Mouse (Mus musculus): ENCODE results near the gene Notch4.
"Not testable (repeated sequence)": the region's sequence is repeated elsewhere in the genome, so short reads cannot be mapped to it uniquely, and the experiment has no call there.

Gene Notch4

DNA sequence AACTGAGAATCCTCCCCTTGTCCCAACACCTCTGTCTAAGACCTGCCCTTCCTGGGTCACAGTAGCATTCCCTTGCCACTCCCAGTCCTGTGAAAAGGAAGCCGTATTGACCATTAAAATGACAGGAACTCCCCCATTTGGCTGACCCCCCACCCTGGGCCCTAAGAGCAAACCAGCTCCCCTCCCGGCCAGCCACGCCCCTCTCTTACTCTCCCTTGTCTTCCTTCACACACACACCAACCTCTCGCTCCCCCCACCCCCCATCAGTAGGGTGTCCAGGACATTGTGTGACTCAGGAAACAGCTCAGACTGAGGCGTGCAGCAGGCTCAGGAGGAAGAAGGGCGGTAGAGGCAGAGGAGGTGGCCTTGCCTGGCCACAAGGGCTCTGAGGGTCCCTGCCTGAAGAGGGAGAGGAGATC lies at the start of gene Notch4:
TSS of gene Notch4 (plus strand) at position 266 of the 419 bp plus-strand sequence.
- in situ Hi-C loops (cut with MboI, MseI): no loop called here

DNA sequence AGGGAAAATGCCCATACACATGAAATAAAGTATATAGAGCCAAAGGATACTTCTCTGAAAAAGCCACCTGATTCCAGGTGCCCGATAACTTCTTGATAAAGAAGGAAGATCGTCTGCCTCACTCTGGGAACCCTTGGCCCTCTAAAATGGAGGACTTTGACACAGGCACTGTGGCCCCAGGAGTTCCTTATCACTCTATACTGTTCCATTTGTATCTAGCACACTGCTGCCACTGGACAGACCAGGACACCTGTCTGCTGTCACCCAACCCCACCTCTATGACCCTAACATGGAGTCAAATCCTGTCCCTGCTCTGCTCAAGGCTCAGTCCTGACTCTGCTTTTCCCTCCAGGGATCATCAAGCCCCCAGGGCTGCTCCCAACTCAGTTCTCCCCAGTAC lies 47.6 kb upstream of the Notch4 start:
- in situ Hi-C loops (cut with MboI, MseI): no loop called here

DNA sequence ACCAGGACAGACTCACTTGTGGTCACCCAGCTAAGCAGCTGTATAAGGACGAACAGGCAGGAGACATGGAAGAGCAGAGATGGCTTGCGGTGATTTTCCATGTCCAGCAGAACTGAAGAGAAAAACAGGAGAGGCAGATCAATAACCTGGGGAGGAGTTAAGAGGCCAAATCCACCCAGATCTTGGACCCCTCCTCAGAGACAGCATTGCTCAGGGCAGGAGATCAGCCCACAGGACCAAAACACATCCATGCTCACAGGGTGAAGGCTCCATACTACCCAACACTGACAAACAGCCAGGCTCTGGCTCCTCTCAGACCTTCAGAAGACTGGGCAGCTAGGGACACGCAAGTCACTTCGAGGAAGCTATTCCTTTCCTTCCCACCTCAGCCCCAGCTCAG lies 46.8 kb upstream of the Notch4 start, which contains the start of gene Btnl6:
TSS of gene Btnl6 (minus strand) at position 101 of the 400 bp plus-strand sequence.
- in situ Hi-C loops (cut with MboI, MseI): no loop called here

DNA sequence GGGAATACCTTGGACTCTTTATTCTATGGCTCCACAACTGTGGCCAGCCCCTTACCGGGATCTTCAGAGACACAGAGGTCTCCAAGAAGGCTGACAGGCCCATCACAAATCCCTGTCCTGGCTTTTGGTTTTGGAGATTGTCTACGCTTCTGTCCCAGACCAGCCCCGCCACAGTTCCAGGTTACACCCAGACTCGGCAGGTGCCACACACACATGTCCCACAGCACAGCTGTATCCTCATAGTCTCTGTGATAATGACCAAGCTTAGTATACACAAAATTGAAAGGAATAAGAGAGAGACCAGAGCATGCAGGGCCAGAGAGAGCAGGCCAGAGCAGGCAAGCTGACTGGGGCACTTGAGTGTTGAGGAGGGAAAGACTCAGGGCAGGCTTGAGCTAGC lies 46.3 kb upstream of the Notch4 start:
- in situ Hi-C loops (cut with MboI, MseI): no loop called here

DNA sequence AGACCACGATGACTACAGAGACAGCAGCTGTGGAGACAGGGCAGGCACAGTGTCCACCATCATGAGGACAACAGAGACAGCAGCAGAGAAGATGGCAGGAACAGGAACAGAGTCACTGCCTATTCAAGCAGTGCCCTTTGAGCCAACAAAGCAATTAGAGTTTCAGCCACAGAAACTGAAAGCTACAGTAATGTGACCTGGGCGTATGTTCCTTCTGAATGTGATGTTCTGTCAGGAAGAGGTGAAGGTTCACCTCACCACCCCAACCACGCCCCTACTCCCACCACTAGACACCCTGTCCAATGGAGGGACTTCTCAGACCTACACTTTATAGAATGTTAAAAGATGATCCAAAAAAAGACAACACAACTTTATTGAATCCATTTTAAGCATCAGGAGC lies 45.5 kb upstream of the Notch4 start:
- in situ Hi-C loops (cut with MboI, MseI): not testable (repeated sequence)

DNA sequence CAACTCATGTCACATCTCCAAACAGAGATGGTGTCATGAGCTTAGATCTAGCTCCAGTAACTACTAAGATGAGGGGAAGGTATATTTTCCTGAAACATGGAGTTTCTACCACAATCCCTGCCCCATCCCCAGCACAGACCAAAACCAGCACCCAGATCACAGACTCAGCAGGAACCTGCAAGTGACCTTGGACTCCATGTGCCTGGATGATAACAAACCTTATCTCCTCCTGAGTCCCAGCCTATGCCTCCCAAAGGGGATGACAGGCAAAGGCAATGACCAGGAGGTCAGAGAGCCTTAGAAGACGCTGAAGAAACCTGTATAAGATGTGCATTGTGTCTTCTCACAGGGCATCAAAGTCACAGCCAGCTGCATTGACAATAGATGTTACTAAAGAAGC lies 45.1 kb upstream of the Notch4 start:
- in situ Hi-C loops (cut with MboI, MseI): no loop called here

DNA sequence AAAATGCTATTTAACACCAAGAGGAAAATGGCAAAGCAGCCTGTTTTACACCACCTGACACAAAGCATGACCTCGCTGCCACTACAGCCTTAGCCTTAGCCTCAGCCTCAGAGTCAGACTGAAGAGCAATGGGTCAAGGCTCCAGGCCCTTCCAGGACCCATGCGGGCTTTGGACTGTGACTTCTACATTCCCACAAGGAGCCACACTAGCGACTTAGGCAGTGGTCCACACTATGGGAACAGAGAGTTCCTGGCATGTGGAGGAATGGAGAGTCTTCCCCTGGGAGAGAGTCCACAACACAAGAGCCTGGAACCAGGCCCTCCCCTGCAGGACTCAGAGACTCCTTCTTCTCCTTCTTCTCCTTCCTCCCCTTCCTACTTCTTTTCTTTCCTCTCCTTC lies 31.4 kb upstream of the Notch4 start:
- in situ Hi-C loops (cut with MboI, MseI): no loop called here

DNA sequence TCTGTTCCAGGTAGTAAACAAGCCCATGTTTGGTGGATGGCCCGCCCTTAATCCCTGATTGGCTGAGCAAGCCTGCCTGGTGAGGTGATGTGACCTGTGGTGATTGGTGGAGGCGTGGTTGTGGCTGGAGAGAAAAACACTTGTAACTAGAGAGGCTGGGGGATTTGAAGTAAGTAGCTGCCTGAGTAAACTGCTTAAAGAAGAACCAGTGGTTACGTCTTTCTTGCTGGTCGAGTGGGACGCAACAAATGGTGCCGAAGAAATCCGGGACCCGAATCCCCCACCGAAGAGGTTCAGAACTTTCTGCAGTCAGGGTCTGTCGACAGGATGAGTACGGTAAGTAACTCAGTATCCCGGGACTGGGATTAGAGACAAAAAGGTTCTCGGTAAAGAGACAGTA lies 20.5 kb upstream of the Notch4 start:
- in situ Hi-C loops (cut with MboI, MseI): not testable (repeated sequence)

DNA sequence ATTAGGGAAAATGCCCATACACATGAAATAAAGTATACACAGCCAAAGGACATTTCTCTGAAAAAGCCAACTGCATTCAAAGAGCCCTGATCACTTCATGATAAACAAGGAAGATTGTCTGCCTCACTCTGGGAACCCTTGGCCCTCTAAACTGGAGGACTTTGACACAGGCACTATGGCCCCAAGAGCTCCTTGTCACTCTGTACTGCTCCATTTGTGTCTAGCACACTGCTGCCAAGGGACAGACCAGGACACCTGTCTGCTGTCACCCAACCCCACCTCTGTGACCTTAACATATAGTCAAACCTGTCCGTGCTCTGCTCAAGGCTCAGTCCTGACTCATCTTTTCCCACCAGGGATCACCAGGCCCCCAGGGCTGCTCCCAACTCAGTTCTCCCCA lies 17.3 kb upstream of the Notch4 start:
- in situ Hi-C loops (cut with MboI, MseI): no loop called here

DNA sequence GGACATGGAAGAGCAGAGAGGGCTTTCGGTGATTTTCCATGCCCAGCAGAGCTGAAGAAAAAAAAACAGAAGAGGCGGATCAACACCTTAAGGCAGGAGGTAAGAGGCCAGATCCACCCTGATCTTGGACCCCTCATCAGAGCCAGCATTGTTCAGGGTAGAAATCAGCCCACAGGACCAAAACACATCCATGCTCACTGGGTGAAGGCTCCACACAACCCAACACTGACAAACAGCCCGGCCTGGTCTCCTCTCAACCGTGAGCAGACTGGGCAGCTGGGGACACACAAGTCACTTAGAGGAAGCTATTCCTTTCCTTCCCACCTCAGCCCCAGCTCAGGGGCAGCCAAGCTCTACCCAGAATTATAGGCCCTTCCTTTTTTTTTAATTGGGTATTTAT lies 16.5 kb upstream of the Notch4 start:
- in situ Hi-C loops (cut with MboI, MseI): no loop called here

DNA sequence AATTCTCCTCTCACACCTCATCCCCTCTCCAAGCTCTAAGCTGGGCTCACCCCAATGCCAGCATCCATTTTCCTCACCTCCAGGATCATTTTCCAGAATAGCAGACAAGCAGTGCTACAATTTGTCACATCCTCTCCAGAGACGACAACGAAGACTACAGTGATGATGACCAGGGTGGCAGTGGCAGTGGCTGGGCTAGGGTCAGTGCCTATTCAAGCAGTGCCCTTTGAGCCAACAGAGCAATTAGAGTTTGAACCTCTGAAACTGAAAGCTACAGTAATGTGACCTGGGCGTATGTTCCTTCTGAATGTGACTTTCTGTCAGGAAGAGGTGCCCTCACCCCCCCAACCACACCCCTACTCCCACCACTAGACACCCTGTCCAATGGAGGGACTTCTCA lies 14.9 kb upstream of the Notch4 start:
- in situ Hi-C loops (cut with MboI, MseI): no loop called here

DNA sequence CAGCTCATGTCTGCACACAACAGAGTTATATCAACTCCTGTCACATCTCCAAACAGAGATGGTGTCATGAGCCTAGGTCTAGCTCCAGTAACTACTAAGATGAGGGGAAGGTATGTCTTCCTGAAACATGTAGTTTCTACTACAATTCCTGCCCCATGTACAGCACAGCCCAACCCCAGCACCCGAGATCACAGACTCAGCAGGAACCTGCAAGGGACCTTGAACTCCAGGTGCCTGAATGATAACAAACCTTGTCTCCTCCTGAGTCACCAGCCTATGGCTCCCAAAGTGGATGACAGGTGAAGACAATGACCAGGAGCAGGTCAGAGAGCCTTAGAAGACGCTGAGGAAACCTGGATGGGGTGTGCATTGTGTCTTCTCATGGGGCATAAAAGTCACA lies 14.2 kb upstream of the Notch4 start:
- in situ Hi-C loops (cut with MboI, MseI): no loop called here

DNA sequence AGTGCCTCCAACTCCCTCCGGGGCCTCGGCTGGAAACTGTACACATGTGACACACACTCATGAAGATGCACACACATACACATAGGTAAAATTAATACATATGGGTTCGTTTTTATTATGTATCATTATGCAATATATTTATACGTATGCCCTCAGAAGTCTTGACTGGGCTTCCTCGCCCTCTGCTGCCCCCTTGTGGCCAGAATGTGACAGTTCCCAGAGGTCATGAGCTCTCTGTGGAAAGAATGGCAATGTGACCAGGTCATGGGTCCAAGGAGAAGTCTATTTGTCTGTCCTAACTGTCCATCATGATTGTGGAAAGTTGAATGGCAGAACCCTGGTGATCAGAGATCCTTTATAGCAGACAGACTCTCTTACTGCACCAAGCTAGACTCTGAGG lies 8.6 kb upstream of the Notch4 start:
- in situ Hi-C loops (cut with MboI, MseI): no loop called here

DNA sequence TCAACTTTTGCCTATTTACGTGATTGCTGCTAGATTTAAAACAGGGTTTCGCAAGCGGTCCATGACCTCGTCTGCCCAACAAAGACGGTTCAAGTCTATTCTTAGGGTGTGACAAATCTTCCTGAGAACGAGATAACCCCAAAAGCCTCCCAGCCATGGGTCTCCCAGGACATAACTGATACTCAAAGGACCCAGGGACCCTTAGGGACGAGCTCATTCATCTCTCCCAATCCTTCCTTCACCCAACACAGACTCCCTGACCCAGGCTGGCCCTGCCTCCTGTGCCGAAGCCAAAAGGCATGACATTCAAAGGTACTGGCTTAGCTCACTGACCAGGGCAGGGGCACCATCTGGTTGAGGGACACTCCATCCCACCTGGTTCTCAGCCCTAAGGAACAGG lies 7.7 kb upstream of the Notch4 start:
- in situ Hi-C loops (cut with MboI, MseI): no loop called here

DNA sequence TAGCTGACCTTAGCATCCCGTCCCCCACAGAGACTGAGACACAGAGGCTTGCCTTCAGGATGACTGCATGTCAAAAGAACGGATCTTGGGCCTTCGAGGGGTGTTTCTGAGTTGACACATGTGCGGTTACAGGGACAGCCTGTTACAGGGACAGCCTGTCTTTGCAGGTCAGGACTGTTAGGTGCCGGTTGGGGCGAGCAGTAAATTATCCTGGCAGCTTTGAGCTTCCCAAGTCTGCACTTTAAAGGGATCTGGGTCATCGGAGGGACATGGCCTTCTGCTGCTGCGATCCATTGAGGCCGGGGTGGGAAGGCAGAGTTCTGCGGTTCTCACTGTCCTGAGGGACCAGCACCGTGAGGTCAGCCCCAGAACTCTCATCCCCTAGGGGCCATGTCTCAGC lies 6.7 kb upstream of the Notch4 start:
- in situ Hi-C loops (cut with MboI, MseI): no loop called here

DNA sequence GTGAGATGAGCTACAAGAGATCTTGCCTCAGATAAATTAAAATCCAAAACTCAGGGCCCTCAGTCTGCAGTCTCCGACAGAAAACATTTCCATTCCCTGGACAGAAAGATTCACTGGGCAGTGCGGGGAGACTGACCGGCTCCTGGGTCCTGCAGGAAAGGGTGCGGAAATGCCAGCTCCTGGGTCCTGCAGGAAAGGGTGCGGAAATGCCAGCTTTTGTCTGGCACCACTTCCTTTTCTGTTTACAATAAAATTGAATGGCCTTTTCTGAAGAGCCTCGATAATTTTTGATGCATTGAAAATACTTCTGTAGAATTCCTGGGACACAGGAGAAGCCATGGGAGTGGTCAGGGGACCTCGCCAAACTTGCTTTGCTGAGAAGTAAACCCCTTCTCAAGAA lies 5.0 kb upstream of the Notch4 start:
- in situ Hi-C loops (cut with MboI, MseI): no loop called here

DNA sequence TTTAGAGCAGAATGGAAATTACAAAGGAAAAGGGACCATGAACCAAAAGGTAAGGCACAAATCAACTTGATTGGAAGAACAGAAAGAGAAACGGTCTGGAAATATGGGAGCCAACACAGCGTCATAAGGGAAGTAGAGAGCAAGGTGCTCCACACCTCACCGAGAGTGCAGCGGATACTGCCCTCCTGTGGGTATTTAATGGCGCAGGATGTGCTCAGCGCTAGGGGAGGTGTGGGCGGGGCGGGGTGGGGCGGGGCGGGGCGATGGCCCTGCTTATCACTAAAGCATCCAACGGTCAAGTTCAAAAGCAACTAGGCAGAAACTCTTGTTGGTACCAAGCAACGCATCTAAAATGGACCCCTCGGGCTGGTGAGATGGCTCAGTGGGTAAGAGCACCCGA lies 4.2 kb upstream of the Notch4 start:
- in situ Hi-C loops (cut with MboI, MseI): no loop called here

DNA sequence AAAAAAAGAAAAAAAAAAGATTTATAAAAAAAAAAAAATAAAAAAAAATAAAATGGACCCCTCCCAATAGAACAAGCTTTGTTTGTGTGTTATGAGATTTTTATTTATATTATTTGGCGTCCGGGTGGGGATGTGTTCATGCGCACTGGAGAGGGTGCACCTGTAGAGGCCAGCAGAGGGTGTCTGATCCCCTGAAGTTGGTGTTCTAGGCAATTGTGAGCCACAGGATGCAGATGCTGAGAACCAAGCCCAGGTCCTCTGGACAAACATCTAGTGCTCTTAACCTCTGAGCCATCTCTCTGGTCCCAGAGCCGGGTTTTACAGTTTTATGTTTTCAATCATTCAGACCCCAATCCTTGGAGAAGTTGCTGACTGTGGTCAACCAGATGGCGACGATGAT lies 3.6 kb upstream of the Notch4 start:
- in situ Hi-C loops (cut with MboI, MseI): no loop called here

DNA sequence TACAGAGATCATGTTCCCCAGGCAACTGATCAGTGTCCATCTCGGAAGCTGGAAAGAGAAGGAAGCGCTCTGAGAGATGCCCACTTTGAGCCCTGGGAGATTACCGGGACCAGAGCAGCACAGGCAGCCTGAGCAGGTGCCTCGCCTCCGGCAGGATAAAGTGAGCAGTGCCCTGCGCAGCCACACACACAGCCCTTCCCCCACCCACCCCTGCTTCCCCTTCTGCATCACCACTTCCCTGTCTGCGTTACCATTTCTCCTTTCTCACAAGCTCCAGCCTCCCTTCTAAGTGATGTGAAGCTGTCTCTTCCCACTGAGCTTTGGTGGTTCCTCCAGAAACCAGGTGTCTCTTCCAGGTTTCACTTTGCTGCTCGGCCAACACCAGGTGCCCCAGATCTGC lies 2.9 kb upstream of the Notch4 start:
- in situ Hi-C loops (cut with MboI, MseI): no loop called here

DNA sequence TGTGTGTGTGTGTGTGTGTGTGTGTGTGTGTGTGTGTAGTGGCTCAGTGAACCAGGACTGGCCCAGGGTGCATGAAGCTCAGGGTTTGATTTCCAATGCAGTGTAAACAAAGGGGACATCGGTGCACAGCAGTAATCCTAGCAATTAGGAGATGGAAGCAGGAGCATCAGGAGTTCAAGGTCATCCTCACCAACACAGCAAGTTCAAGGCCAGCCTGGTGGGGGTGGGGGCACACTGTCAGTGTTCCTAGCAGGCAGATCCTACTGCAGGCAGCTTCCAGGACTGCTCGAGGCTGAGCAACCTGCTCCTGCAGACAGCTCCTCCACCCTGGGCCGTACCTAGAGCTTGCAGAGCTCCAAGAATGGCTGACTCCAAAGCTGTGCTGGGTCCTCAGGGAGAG lies 1.5 kb upstream of the Notch4 start:
- in situ Hi-C loops (cut with MboI, MseI): no loop called here

DNA sequence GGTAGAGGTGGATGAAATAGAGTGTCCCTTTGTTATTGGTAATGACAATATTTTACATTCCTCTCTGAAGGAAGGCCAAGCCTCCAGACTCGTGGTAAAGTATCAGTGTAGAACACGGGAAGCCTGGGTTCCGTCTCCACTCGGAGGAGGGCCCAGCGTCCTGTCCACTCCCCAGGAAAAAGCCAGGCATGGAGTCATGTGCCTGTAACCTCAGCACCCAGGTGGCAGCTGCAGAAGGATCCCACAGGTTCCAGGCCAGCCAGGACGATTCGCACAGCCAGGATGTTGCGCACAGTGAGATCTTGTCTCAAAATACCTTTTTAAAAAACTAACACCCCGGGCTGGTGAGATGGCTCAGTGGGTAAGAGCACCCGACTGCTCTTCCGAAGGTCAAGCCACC lies 714 bp upstream of the Notch4 start:
- in situ Hi-C loops (cut with MboI, MseI): no loop called here

DNA sequence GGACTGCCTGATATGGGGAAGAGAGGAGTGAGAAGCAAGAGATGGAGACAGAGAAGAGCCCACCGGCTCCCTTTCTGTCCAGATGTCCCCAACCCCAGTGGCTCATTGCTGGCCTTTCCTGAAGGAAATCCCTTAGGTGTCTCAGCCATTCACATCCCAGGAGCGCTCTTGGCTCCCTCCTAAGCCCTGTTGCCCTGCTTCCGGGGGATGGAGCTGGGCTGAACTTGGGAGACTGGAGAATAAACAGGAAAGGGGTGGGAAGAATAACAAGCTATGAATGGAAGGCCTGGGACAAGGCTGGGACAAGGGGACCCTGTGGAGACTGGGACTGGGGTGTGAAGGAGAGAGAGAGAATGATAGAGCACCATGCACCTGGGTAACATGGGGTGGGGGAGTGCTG lies 728 bp downstream of the Notch4 start:
- in situ Hi-C loops (cut with MboI, MseI): loop anchor here (5.0 kb wide), 1 partner anchor 122 kb away; no protein-coding TSS in a partner anchor

DNA sequence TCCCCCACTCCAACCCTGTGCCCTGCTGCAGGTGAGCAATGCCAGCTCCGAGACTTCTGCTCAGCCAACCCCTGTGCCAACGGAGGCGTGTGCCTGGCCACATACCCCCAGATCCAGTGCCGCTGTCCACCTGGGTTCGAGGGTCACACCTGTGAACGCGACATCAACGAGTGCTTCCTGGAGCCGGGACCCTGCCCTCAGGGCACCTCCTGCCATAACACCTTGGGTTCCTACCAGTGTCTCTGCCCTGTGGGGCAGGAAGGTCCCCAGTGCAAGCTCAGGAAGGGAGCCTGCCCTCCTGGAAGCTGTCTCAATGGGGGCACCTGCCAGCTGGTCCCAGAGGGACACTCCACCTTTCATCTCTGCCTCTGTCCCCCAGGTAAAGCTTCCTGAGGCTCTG lies 3.2 kb downstream of the Notch4 start:
- in situ Hi-C loops (cut with MboI, MseI): loop anchor here (5.0 kb wide), 1 partner anchor 125 kb away; no protein-coding TSS in a partner anchor

DNA sequence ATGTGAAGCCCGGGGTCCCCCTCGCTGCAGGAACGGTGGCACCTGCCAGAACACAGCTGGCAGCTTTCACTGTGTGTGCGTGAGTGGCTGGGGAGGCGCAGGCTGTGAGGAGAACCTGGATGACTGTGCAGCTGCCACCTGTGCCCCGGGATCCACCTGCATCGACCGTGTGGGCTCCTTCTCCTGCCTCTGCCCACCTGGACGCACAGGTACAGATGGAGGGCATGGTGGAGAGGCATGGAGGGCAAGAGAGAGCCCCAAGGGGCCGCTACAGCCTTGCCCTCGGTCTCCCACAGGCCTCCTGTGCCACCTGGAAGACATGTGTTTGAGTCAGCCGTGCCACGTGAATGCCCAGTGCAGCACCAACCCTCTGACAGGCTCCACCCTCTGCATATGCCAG lies 4.4 kb downstream of the Notch4 start:
- in situ Hi-C loops (cut with MboI, MseI): loop anchor here (5.0 kb wide), 1 partner anchor 126 kb away; no protein-coding TSS in a partner anchor

DNA sequence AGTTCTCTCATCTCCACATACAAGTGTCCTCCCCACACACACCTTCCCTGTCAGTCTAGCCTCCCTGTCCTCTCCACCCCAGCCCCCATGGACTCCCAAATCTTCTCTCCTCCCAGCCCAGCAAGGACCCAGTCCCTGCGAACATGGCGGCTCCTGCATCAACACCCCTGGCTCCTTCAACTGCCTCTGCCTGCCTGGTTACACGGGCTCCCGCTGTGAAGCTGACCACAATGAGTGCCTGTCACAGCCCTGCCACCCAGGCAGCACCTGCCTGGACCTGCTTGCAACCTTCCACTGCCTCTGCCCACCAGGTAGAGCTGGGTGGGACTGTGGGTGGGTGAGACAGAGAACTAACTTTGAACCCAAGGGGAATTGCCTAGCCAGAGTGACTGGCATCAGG lies 5.9 kb downstream of the Notch4 start:
- in situ Hi-C loops (cut with MboI, MseI): loop anchor here (5.0 kb wide), 1 partner anchor 128 kb away; no protein-coding TSS in a partner anchor

Data from T-helper 2 cell (primary cell).